Mouse (Mus musculus): Measurements from ENCODE around the gene Rad9b. TPM values are rescaled to one million over a fixed set of nuclear protein-coding genes. Genes with fewer than 3 reads are reported as not detected.

The Rad9b gene
- polyA plus RNA-seq, 1 experiment from 2014 or later, result 21.0 TPM

DNA sequence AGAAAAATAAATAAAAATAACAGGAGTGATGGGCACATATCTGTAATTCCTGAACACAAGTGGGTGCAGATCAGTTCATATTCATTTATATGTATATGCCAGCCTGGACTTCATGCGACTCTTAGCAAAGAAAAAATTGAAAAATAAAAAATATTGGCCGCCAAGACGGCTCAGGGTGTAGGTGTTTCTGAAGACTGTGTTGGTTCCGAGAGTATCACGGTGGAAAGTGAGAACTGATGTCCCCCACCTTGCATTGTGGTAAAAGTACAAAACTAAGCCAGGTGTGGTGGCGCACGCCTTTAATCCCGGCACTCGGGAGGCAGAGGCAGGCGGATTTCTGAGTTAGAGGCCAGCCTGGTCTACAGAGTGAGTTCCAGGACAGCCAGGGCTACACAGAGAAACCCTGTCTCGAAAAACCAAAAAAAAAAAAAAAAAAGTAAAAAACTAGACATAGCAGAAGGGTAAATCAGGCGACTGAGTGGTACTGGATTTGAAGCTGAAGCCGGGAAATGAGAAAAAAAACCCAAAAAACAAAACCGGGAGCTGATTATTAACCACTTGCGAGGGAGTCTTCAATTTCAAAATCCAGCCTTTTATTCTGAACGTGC, 37.2 kb upstream of the Rad9b start:
- H3K36me3 ChIP-seq, result peaks cover under 1% of the 10 kb centered on the region; the same call in 1 of the 2 replicates
- H3K9ac ChIP-seq, result no peak overlapping the region
- WGBS, result 51% methylated on average over 16 of the region's 16 CpGs
- peak overlapping the region; percentile 85 for H3K4me3 ChIP-seq
- peak overlapping the region; percentile 27 for H3K4me2 ChIP-seq
- H3K27me3 ChIP-seq, result no peaks in the 10 kb centered on the region
- ATAC-seq (ENCODE audit: low FRiP score), result 0 out of 2 replicates have a peak, but pooled peaks have one; percentile 21
- no peaks in the 10 kb centered on the region for H3K9me3 ChIP-seq
- H3K4me1 ChIP-seq (replicated peaks), result peaks cover 14% of the 10 kb centered on the region
- peak overlapping the region; percentile 72; the same call in 1 of the 2 replicates for H3K27ac ChIP-seq

DNA sequence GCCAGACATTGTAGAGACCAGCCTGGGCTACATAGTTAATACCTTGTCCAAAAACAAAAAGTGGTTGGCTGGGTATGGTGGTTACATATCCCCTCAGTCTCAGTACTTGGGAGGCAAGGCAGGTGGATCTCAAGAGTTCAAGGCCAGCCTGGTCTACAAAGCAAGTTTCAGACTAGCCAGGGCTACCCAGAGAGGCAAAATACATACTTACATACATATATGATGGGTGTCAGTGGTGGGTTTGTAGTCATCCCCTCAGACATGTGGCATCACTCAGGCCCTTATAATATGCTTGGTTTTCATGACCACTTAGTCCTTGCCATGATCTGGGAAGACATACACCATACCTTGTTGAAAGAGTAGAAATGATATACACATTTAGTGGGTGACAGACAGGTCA, 36.6 kb upstream of the Rad9b start:
- Histone ChIP-seq H3K4me3 (no peak overlapping the region), H3K36me3 (no peaks in the 10 kb centered on the region), H3K9me3 (no peaks in the 10 kb centered on the region), H3K27ac (no peak overlapping the region), H3K4me2 (no peak overlapping the region), H3K9ac (no peak overlapping the region), H3K27me3 (no peaks in the 10 kb centered on the region), H3K4me1 (replicated peaks) (peaks cover 14% of the 10 kb centered on the region)
- no peak for ATAC-seq (ENCODE audit: low FRiP score)

DNA sequence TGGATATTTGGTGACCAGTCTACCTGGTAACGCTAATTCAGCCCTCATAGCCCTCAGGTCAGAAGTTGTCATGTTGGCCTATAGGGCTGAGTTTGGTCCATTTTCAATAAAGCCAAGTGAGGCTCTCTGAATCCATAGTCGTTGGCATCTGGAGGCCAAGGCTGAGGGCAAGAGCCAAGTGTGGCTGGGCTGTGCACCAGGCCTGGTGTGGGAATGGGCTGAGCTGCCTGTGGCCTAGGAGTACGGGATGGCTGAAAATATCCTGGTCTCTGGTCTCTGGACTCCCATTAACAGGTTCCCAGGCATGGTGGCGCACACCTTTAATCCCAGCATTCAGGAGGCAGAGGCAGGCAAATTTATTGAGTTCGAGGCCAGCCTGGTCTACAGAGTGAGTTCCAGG, 36.0 kb upstream of the Rad9b start:
- no peak overlapping the region for H3K4me3 ChIP-seq
- no peak for ATAC-seq (ENCODE audit: low FRiP score)
- H3K27ac ChIP-seq, result no peak overlapping the region
- H3K4me1 ChIP-seq (replicated peaks), result peaks cover 14% of the 10 kb centered on the region
- H3K9me3 ChIP-seq, result no peaks in the 10 kb centered on the region
- no peaks in the 10 kb centered on the region for H3K36me3 ChIP-seq
- no peak overlapping the region for H3K9ac ChIP-seq
- H3K27me3 ChIP-seq, result no peaks in the 10 kb centered on the region
- H3K4me2 ChIP-seq, result no peak overlapping the region
- 91% methylated on average over 5 of the region's 5 CpGs for WGBS

DNA sequence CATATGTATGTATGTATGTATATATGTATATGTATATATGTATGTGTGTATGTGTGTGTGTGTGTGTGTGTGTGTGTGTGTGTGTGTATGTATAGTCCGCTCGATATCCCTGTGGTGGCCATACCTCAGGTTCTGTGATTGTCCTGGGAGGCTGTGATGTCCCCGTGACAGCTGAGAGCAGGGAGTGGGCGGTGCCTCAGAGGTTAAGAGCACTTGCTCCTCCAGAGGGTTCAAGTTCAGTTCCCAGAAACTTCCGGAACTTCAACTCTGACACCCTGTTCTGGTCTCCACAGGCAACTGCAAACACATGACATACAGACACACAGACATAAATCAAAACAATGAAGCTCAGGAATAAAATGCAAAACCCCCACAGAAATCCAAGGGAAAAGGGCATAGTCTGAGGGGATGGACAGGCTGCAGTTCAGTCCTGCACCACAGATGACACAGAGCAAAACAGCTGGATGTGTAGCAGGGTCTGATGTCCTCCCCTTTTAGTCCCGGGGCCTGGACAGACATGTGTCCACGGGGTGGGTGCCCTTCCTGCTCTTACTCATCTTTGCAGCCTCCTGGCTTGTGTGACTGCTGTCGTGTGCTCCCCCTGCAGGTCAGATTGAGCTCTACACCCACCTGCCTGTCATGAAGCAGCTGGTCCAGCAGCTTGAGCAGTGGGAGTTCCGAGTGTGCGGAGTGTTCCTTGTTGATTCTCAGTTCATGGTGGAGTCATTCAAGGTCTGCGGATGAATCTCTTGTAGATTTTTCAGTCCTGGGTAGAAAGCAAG, 25.5 kb upstream of the Rad9b start:
- no peak overlapping the region for H3K9ac ChIP-seq
- H3K9me3 ChIP-seq, result no peaks in the 10 kb centered on the region
- no peak overlapping the region for H3K4me2 ChIP-seq
- H3K4me1 ChIP-seq (replicated peaks), result no peaks in the 10 kb centered on the region
- WGBS, result 56% methylated on average over 11 of the region's 11 CpGs
- peak; percentile 52; the same call in 1 of the 2 replicates for ATAC-seq (ENCODE audit: low FRiP score)
- H3K36me3 ChIP-seq, result peaks cover 52% of the 10 kb centered on the region
- H3K27me3 ChIP-seq, result no peaks in the 10 kb centered on the region
- H3K27ac ChIP-seq, result no peak overlapping the region
- H3K4me3 ChIP-seq, result no peak overlapping the region

DNA sequence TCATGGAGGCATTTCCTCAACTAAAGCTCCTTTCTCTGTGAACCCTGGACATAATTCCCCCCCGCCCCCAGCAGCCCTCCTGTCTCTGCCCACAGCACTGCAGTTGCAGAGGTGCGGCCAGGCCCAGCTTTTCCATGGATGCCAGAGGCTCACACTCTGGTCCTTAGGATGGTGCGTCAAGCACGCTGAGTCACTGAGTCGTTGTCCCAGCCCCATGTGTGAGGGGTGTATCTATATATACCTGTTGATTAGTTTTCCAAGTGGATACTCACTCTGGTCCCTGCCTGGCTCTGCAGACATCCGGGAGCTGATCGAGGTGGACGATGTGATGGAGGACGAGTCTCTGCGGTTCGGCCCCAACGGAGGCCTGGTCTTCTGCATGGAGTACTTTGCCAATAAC, 24.1 kb upstream of the Rad9b start:
- Histone ChIP-seq H3K27me3 (no peaks in the 10 kb centered on the region), H3K27ac (no peak overlapping the region), H3K36me3 (peaks cover 61% of the 10 kb centered on the region), H3K4me3 (no peak overlapping the region), H3K4me1 (replicated peaks) (peaks cover 6% of the 10 kb centered on the region), H3K9me3 (no peaks in the 10 kb centered on the region), H3K9ac (no peak overlapping the region), H3K4me2 (no peak overlapping the region)
- WGBS, result 95% methylated on average over 12 of the region's 12 CpGs
- no peak for ATAC-seq (ENCODE audit: low FRiP score)

DNA sequence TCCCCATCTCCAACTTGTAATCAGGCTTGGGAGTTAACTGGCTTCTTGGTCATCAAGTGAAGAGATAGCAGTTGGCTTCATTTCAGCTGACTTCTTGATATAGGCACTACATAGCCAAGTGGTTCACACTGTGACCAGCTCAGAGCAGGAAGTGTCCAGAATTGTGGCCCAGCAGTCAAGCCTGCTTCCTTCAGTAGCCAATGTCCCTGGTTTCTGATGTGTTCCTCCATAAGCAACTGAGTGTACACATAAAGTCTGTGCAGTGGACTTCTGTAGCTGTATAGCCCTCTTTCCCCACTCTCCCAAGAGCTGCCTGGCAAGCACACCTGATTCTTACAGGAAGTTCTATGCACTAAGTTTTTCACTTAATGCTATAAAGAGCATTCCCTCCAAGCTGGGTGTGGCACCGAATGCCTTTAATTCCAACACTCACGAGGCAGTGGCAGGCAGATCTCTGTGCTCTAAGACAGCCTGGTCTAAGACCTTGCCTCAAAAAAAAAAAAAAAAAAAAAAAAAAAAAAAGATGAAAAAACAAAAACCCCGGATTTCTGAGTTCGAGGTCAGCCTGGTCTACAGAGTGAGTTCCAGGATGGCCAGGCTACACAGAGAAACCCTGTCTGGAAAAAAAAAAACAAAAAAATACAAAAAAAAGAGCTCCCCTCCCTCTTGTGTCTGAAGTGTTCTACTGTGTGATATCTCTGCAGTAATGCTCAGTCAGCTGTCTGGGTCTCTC, 23.2 kb upstream of the Rad9b start:
- peaks cover 55% of the 10 kb centered on the region for H3K36me3 ChIP-seq

DNA sequence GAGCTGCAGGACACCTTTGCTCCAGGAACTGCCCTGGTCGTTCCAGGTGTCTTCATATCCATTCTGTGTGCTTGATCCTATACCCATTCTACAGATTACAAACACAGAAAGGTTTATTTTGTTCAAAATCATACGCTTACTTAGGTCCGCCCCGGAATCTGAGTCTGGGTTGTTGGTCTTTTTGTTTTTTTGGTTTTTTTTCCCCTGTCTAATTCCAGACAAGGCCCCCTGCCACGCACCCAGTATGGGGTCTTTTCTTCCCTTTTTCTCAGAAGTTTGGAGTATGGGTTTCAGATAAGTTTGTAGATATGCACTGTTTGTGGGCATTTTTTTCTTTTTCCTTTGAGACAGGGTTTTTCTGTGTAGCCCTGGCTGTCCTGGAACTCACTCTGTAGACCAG, 18.8 kb upstream of the Rad9b start:
- no peaks in the 10 kb centered on the region for H3K27me3 ChIP-seq
- H3K9me3 ChIP-seq, result no peaks in the 10 kb centered on the region
- no peak for ATAC-seq (ENCODE audit: low FRiP score)
- H3K4me2 ChIP-seq, result peak overlapping the region; percentile 77
- peak overlapping the region; percentile 83 for H3K4me3 ChIP-seq
- H3K27ac ChIP-seq, result peak overlapping the region; percentile 97
- H3K9ac ChIP-seq, result peak overlapping the region; percentile 92
- 7% methylated on average over 5 of the region's 5 CpGs for WGBS
- H3K4me1 ChIP-seq (replicated peaks), result peaks cover 26% of the 10 kb centered on the region
- H3K36me3 ChIP-seq, result peaks cover 42% of the 10 kb centered on the region

More for the DNA sequence above, 23.2 kb upstream of the Rad9b start:
- Histone ChIP-seq H3K4me1 (replicated peaks) (peaks cover 12% of the 10 kb centered on the region), H3K9ac (no peak overlapping the region), H3K4me2 (no peak overlapping the region), H3K27ac (no peak overlapping the region), H3K9me3 (no peaks in the 10 kb centered on the region), H3K27me3 (no peaks in the 10 kb centered on the region), H3K4me3 (no peak overlapping the region)
- WGBS, result 93% methylated on average over 4 of the region's 4 CpGs
- no peak for ATAC-seq (ENCODE audit: low FRiP score)

DNA sequence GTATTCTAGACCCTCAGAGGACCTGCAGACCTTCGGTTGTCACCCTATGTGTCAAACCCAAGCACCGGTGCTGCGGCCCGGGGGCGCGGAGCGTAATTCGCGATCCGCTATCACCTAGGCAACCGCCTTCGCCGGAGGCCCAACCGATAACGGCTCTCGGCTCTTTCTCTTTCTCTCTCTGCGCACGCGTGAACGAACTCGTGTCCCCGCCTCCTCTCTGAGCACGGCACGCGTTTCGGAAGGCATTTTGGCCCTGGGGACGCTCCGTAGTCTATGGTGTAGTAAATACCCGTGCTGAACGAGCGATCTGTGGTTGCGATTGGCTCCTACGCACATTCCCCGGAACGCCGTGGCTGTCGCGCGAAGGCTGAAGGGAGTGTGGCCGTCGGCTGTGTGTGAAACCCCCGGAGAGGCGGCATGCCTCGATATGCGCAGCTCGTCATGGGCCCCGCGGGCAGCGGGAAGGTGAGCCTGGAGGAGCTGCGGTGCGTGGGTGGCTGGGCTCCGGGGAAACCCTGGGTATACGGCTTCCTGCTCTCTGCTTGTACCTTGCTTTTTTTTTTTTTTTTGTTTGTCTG, 18.2 kb upstream of the Rad9b start, which contains the start of gene Fam216a:
Gene Fam216a (minus strand): TSS at position 173 of the 578 bp plus-strand sequence.
- Histone ChIP-seq H3K4me3 (peak within 1 kb of the TSS; percentile 83), H3K4me1 (replicated peaks) (peaks cover 26% of the 10 kb centered on the region), H3K36me3 (peaks cover 48% of the 10 kb centered on the region), H3K4me2 (peak within 1 kb of the TSS; percentile 77), H3K9me3 (no peaks in the 10 kb centered on the region), H3K27me3 (no peaks in the 10 kb centered on the region), H3K9ac (peak within 1 kb of the TSS; percentile 92), H3K27ac (peak within 1 kb of the TSS; percentile 97)
- peak; percentile 95 for ATAC-seq (ENCODE audit: low FRiP score)
- WGBS, result under 1% methylated on average over 53 of the region's 53 CpGs

DNA sequence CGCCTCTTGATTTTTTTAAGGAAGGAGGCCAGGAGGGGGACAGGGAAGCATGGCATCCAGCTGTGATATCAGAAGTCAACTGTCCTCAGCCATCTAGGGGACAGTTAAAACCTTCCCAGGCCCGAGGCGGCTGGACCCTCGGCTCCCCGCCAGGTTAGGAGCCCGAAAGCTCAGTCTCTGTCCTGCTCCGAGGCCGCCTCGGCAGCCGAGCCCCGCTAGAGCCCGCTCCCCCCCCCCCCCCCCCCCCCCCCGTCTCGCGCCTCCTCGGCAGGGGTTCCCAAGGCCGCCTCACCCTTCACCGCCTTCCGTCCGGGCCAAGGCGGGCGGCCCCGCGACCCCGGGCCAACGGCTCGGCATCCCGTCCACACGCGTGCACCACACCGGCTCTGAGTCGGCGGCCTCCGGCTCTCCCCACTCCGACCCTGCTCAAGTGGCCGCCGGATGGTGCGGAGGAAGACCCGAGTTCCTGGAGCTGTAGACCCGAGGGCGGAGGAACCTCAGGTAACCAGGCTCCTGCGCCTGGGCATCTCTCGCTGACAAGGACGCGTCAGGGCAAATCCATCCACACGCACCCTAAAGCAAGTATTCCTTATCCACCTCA, 17.7 kb upstream of the Rad9b start, which contains the start of gene Gpn3:
Gene Gpn3 (plus strand): TSS at position 286 of the 601 bp plus-strand sequence.
- peak within 1 kb of the TSS; percentile 77 for H3K4me2 ChIP-seq
- WGBS, result under 1% methylated on average over 29 of the region's 46 CpGs
- no peaks in the 10 kb centered on the region for H3K9me3 ChIP-seq
- H3K27me3 ChIP-seq, result no peaks in the 10 kb centered on the region
- peak within 1 kb of the TSS; percentile 83 for H3K4me3 ChIP-seq
- peaks cover 49% of the 10 kb centered on the region for H3K36me3 ChIP-seq
- H3K9ac ChIP-seq, result peak within 1 kb of the TSS; percentile 92
- peaks cover 26% of the 10 kb centered on the region for H3K4me1 ChIP-seq (replicated peaks)
- ATAC-seq (ENCODE audit: low FRiP score), result peak; percentile 87
- H3K27ac ChIP-seq, result peak within 1 kb of the TSS; percentile 97

DNA sequence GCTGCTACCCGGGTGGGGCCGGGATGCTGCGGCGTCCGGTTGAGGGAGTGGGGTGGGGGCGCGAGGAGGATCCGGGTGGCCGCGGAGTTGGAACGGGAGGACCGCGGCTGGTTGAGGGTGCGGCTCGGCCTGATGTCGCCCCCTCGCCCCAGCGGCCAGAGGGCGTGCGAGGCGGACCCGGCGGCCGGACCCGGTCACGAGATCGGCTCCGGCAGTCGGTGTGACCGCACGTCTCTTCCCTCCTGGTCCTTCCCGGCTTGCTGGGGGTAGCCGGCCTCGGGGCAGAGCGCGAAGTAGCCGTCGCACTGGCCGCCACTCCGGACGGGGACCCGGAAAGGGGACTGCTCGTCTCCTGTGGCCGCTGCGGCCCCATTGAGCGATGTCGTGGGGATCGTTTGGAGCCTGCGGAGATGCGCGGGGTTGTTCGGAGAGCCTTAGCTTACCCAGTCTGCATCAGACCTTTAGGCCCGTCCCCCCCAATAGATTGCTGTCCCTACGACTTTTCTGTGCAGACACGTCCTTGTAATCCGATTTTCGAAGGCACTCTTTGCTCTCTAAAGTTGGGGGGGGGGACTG, 547 bp upstream of the Rad9b start:
- Histone ChIP-seq H3K27ac (peak overlapping the region; percentile 88), H3K4me2 (peak overlapping the region; percentile 76), H3K4me1 (replicated peaks) (peaks cover 16% of the 10 kb centered on the region), H3K9ac (peak overlapping the region; percentile 95), H3K27me3 (no peaks in the 10 kb centered on the region), H3K9me3 (no peaks in the 10 kb centered on the region), H3K4me3 (peak overlapping the region; percentile 91), H3K36me3 (peaks cover under 1% of the 10 kb centered on the region; the same call in 1 of the 2 replicates)
- peak; percentile 84 for ATAC-seq (ENCODE audit: low FRiP score)
- WGBS, result under 1% methylated on average over 57 of the region's 57 CpGs

DNA sequence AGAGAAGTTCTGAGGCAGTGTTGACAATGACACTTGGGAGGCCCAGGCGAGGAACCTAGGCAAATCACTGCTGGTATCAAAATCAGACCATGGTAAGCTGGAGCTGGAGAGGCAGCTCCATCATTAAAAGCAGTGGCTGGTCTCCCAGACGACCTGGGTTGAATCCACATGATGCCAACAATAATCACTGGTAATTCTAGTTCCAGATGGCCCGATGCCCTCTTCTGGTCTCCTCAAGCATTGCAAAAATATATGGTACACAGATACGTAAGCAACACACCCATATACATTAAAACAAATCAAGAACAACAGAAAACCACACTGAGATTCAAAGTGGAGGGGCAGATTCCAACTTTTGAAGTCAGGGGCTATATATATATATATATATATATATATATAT, 8.3 kb downstream of the Rad9b start:
- WGBS, result 79% methylated on average over 4 of the region's 4 CpGs
- Histone ChIP-seq H3K9ac (no peak overlapping the region), H3K27me3 (no peaks in the 10 kb centered on the region), H3K36me3 (no peaks in the 10 kb centered on the region), H3K4me2 (no peak overlapping the region), H3K4me1 (replicated peaks) (no peaks in the 10 kb centered on the region), H3K4me3 (no peak overlapping the region), H3K9me3 (no peaks in the 10 kb centered on the region; the same call in 1 of the 2 replicates), H3K27ac (no peak overlapping the region)
- no peak for ATAC-seq (ENCODE audit: low FRiP score)
